ENCODE assay signal across 13 mouse cellular contexts in the genomic region with DNA sequence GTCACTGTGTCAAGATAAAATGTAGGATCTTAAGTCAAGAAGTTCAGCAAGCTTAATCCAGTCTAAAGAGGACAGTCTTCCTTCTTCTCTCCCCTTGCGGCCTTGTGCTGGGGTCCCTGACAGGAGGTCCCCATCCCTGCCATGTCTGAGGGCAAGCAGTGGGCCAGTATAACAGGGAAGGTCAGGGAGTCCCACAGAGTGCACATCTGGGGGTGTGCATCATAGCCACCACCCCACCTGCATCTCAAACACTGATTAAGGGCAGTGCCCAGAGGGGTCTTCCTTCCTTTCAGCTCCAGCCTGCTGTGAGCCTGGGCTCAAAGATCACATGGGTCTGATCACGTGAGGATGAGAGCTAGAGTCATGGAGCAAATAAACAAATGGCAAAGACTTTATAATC. TPM values are rescaled to one million over a fixed set of nuclear protein-coding genes. Genes with fewer than 3 reads are reported as not detected.
"Had no signal": no experiment of that assay in that cellular context is flagged by ENCODE, and none has a peak within 500 bp of the region (broad histone marks: within the 10 kb centered on the region; RNA-seq: fewer than 3 reads in every experiment).

No protein-coding gene starts in this region.

- DNase-seq: liver, embryonic 13.5 days; liver, postnatal 0 days; lung, adult 2 months; lung, postnatal 14 days; lung, postnatal 36 days; right cerebral cortex, postnatal 14 days; thymus, adult 2 months; thymus, postnatal 25 days; thymus, postnatal 4 days had no signal

RNA-seq across cellular contexts. Expression of gene Prnd, which starts 11.0 kb away (rescaled TPM):
- total RNA-seq: megakaryocyte progenitor cell, adult 5-6 weeks; monocyte, adult 5-6 weeks had no signal

RNA-seq across cellular contexts. Expression of gene Prn, which starts 51.9 kb away (rescaled TPM):
- total RNA-seq: megakaryocyte progenitor cell, adult 5-6 weeks; midbrain, postnatal 0 days; monocyte, adult 5-6 weeks; neutrophil, adult 5-6 weeks had no signal
